Mouse (Mus musculus) lung, adult 2 months (tissue): ENCODE data around the gene Spag6.

Experiments used
- CTCF ChIP-seq: fragments of 200-500 bp; IDR thresholded peaks from 2 replicates; pipeline ENCODE4 v1.5.1; 2011; ENCODE audit warnings: mild to moderate bottlenecking, low read length, control low read depth; ENCODE audit not compliant: insufficient read depth
- POLR2A ChIP-seq: fragments of 200-500 bp; IDR thresholded peaks from 2 replicates; pipeline ENCODE4 v1.6.1; 2011; ENCODE audit warnings: low read depth, mild to moderate bottlenecking, control low read depth, low read length, borderline replicate concordance; ENCODE audit errors: extremely low read depth

- no peak for TF ChIP-seq CTCF
- TF ChIP-seq POLR2A: no peak
Observed at GRCm38 (mm10) chr2:18674193-18674902, 19.5 kb upstream of the Spag6 start.
